Mouse (Mus musculus): Measurements from ENCODE around the gene Naa40. TPM values are rescaled to one million over a fixed set of nuclear protein-coding genes. Genes with fewer than 3 reads are reported as not detected.

Gene Naa40
- total RNA-seq (2021) = 10 to 100 TPM; 12.5 to 15.9 TPM
- long read RNA-seq, experiment 1, transcript Naa40-201 (8 exons, 3,231 nt) = major isoform, 27 of 29 reads
- long read RNA-seq, experiment 1, partial matches to known transcripts = 0 of 29 reads
- long read RNA-seq, experiment 1, other reads (novel, unspliced or antisense) = 1 of 29 reads
- long read RNA-seq, experiment 2, transcript Naa40-201 (8 exons, 3,231 nt) = major isoform, 16 of 20 reads
- long read RNA-seq, experiment 2, partial matches to known transcripts = 0 of 20 reads
- long read RNA-seq, experiment 2, other reads (novel, unspliced or antisense) = 2 of 20 reads

DNA sequence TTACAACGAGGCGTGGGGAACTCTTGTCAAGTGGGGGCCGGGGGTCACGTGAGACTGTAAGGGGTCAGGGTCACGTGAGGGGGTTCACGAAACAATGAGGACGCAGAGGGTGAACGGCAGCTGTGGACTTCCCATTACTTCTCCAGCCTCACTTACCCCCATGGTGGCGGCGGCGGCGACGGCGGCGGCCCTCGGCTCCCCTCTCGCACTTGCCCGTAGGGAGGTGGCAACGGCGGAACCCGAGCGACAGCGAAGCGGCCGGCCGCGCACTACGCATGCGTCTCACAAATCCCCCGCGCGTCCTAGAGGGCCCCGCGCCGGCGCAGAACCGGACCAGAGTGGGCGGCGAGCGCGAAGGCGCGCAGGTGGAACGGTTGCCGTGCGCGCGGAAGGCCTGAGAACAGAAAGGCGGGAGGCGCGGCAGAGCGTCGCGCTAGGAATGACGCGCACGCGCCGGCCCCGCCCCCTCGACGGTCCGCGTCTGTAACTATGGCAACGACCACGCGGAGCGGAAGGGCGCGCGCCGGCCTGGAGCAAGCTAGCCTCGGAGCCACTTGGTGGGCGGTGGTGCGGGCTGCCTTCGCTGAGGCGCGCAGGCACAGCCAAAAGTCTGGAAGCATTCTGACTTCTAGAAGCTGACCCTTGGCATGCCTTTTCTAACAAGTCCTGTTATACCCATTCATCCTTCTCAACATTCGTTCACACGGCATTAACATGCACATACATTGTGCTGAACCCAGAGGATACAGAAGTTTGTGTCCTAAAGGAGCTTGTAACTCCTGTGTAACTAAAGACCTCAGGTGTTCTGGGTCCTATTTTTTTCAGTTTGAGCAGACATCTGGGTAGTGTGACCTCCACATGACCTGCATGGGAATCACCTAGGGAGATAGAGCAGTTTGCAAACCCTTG lies at the start of gene Naa40:
Gene Naa40, minus strand, starts transcription at position 402 of the 909 bp plus-strand sequence.
- peak; percentile 95 for DNase-seq

- DNase-seq = no peak
Measured at GRCm38 (mm10) chr19:7289767-7290166, 48.8 kb upstream of the Naa40 start.

- no peak for DNase-seq
Measured at GRCm38 (mm10) chr19:7288288-7288687, 47.3 kb upstream of the Naa40 start.

DNA sequence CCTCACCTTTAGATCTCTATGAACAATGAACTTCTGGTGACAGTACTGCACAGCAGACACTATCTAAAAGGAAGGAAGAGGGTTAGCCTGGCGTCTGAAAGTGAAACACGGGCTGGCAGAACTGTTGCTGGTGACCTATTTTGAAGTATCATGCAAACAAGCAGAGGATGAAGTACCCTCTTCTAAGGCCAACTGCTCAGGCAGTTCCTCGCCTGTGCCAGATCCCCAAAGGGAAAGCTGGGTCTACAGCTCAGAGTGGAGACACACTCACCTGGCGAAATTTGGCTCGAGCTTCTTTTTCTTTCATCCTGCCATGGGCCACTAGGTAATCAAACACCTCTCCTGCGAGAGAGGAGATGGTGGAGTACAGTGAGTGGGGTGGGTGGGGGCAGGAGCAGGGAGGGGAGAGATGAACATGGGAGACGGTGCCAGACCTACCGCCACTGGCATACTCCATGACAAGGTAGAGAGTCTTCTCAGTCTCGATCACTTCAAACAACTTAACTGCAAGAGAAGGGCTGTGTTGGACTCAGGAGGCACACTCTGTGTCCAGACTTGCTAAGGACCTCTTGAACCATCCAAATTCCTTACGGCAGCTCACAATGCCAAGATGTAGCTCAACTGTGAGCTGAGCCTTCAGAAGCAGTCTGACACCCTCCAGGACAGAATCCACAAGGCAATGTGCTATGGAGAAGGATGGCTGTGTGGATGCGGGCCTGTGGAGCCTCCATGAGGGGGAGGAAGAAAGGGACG lies 45.8 kb upstream of the Naa40 start:
- DNase-seq = no peak

- DNase-seq = no peak
Measured at GRCm38 (mm10) chr19:7280557-7281330, 39.8 kb upstream of the Naa40 start.

DNA sequence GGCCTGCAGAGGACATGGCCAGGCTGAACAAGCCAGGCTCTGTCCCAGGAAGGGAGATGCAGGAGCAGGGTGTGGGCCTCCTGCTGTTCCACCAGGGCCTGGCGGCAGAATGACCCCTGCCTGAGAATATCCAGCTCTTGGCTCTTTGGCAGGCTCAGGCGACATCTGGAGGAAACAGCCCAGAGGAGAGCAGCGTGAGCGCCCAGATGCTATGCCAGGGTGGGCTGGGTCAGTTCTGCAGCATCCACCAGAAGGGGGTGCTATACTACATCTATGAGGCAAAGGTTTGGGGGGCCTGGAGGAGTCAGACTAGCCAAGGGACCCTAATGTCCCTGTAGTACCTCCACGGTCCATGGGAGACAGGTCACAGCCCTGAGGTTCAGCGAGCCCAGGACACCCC lies 38.1 kb upstream of the Naa40 start:
- peak; percentile 61 for DNase-seq

- no peak for DNase-seq
Measured at GRCm38 (mm10) chr19:7278200-7278906, 37.4 kb upstream of the Naa40 start.

DNA sequence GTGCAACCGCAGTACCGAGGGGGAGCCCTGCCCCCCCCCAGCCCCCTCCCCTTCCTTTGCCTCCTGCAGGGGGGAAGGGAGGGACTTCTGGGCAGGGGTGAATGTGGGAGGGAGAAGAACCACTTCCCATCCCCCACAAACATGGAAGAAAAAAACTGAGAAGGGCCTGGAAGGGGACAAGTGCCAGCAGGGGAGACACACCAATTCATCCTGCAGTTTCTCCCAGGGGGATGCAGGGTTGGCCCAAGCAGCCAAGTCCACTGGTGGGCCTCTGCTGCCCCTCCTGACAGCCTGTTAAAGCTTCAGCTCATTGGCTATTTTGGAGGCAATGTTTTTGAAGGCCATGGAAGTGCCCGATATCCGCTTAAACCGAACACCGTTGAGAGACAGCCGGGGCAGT lies 35.8 kb upstream of the Naa40 start:
- DNase-seq = no peak

DNA sequence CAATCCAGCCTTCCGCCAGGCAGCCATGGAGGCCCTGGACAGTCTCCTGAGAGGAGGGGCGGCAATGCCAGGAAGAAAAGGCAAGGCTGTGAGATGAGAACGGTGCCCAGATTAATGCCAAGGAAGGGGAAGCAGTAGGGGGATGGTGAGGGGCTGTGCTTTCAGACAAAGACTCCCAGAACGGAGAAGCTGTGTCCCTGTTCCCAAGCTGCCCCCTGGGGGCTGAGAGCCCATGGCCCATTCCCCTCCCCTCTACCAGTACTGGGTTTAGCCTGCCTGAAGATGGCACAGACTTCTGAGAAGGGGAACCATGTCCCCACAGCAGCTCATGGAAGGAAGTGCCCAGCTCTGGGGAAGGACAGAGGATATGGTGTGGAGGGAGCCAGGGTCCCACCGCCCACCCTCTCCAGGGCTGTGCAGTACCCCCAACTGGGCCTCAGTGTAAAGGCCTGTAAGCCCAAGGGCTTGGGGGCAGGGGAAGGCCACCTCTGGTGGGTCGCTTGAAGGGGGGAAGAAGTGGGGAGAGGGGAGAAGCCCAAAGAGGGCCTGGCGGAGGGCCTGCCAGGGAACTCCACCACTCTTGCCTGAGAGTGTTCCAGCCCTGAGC lies 35.2 kb upstream of the Naa40 start:
- DNase-seq = no peak

- no peak for DNase-seq
Measured at GRCm38 (mm10) chr19:7275131-7275789, 34.3 kb upstream of the Naa40 start.

GRCm38 (mm10) chr19:7274326-7274990 lies 33.5 kb upstream of the Naa40 start:
- no peak for DNase-seq

- DNase-seq = no peak
Measured at GRCm38 (mm10) chr19:7273486-7273885, 32.5 kb upstream of the Naa40 start.

DNA sequence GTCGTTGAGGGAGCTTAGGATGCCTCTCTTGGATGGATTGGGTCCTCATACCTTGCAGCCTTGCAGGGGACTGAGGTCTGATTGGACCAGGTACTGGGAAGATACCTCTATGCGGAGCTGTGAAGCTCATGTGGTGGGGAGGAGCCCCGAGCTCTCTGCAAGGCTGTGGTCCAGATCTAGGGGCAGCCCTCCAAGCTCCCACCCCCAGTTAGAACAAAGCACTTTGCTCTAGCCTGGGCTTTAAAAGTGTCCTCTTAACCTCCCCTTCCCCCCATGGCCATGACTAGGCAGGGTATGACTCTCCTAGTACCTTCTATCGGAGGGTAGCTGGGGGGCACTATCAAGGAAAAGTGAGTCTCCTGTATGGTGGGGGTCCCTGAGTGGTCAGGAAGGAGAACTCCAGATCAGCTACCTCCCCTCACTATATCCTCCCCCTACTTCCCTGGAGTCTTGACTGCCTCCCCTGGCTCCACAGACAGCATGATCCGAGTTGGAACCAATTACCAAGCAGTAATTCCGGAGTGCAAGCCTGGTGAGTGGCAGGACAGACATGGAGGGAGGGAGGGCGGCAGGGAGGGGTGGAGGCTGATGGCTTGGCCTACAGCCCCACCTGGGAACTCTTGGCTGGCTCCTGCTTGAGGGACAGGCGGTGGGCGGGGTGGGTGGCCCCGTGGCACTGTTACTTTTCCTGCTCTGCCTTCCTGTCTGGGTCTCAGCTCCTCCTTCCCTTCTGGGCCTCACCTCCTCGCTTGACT lies 28.5 kb upstream of the Naa40 start:
- no peak for DNase-seq

DNA sequence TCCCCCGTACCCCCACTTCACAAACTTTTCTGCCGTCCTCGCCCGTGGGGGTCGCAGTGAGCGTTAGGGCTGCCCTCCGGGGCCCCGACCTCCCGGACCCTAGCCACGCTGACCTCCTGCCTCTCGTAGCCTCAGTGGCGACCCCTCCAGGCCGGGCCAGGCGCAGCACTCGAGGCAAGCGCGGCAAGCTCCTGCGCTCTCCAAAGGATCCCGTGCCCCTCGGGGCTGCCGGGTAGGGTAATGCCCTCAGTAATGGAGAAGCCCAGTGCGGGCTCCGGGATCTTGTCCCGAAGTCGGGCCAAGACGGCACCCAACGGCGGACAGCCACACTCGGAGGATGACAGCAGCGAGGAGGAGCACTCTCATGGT lies 27.7 kb upstream of the Naa40 start:
- peak; percentile 88 for DNase-seq

- peak; percentile 85 for DNase-seq
Measured at GRCm38 (mm10) chr19:7267781-7268721, 27.1 kb upstream of the Naa40 start.

DNA sequence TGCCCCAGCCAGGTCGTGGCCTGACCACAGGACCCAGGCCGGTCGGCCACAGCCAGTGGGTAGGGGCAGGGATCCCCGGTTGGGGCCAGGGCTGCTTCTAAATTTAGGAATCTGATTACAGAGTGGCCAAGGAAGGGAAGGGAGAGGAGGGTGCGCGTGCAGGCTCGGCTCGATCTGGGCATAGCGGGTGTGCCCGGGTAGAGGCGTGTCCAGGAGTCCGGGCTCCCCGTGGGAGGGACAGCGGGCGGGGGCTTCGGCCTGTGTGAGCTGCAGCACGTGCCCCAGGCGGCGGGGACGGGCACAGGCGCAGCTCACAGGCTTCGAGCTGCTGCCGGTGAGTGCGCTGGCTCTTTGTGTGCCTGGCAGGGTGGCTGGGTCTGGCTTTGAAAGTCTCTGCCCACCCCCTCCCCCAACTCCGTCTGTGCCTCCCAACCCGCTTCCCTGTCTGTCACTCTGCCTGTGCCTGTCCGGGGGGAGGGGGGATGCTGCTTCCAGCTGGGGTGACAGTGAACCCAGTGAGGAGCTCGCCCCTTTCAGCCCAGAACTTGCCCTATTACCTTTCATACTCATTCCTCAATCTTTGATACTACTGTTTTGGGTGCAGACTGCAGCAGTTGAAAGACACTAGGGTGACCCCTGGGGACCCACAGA lies 26.2 kb upstream of the Naa40 start, which contains the start of gene Rcor2:
Gene Rcor2, plus strand, starts transcription at position 235 of the 651 bp plus-strand sequence.
- peak; percentile 71 for DNase-seq

DNA sequence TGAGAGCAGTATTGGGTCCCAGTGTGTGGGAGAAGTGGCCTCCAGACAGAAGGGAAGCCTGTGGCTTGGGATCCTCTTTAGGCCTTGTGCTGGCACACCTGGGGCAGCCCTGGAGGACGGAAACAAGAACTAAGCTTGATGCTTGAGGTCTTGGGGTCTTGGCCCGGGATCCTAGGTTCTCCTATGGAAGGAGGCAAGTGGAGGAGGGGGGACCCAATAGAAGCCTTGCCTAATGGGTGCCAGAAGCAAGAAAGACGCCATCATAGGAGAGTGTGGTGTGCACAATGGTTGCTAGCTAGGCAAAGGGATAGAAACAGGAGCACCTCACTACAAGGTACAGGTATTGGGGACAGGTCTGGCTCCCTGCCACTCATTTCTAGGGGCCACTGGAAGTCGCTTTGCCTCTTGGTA lies 25.4 kb upstream of the Naa40 start:
- no peak for DNase-seq
